1 mouse cellular context compared by ENCODE assay signal in genomic region chr5:149183721-149184103, GRCm38 (mm10).
A peak's percentile ranks its signal among the peaks of the same experiment; 100 is the strongest.
TF ChIP-seq lines count a peak whose summit lies in the region.

No protein-coding gene starts in this region.

TF ChIP-seq in MEL, 35 proteins besides CTCF, POLR2A, EP300 and RAD21 (continued from another document):
- TF ChIP-seq ETS1 (IDR thresholded peaks at IDR 0.05; ENCODE audit: low read depth, low read length) = 0 out of 2 replicates have a peak, but pooled peaks have one; percentile 19
- peak; percentile 49; the same call in 1 of the 2 replicates for TF ChIP-seq RCOR1 (IDR thresholded peaks at IDR 0.05; ENCODE audit: low read depth, low read length)
- TF ChIP-seq MAZ (IDR thresholded peaks at IDR 0.05; ENCODE audit: low read depth, low read length) = no peak
- 0 out of 2 replicates have a peak, but pooled peaks have one; percentile 24 for TF ChIP-seq ELF1 (IDR thresholded peaks at IDR 0.05; ENCODE audit: low read depth, low read length)
- TF ChIP-seq MEF2A (IDR thresholded peaks at IDR 0.05; ENCODE audit: extremely low read depth, insufficient replicate concordance, low read depth, low read length, poor library complexity, severe bottlenecking) = no peak
- peak; percentile 75 for TF ChIP-seq USF1 (IDR thresholded peaks at IDR 0.05; ENCODE audit: low read depth, low read length)
- peak; percentile 75 for TF ChIP-seq SIN3A (IDR thresholded peaks at IDR 0.05; ENCODE audit: low read length)
- TF ChIP-seq MYC (IDR thresholded peaks at IDR 0.05; ENCODE audit: low read depth, low read length) = peak; percentile 75
- peak; percentile 71; the same call in 1 of the 2 replicates for TF ChIP-seq UBTF (IDR thresholded peaks at IDR 0.05; ENCODE audit: borderline replicate concordance, insufficient read depth, low read depth, low read length)
- no peak for TF ChIP-seq POLR2AphosphoS2 (IDR thresholded peaks at IDR 0.05; ENCODE audit: low read length)
- no peak; the same call in 1 of the 2 replicates for TF ChIP-seq MYB (IDR thresholded peaks at IDR 0.05; ENCODE audit: low read depth, low read length)
- TF ChIP-seq ZMIZ1 (IDR thresholded peaks at IDR 0.05; ENCODE audit: low read depth, low read length) = no peak
TF ChIP-seq in MEL: peak in this region for 16.
